Mouse (Mus musculus): Measurements from ENCODE around the gene Serpinb1c. TPM values are rescaled to one million over a fixed set of nuclear protein-coding genes. Genes with fewer than 3 reads are reported as not detected.
"Not testable (repeated sequence)": the region's sequence is repeated elsewhere in the genome, so short reads cannot be mapped to it uniquely, and the experiment has no call there.

The Serpinb1c gene
- under 1 TPM in 1 of 2 experiments, not detected in 1; 0.31 TPM for total RNA-seq (2021)
- long read RNA-seq, experiment 1: 0 reads
- long read RNA-seq, experiment 2: 0 reads

GRCm38 (mm10) chr13:32898111-32898510 lies at the start of gene Serpinb1c:
Serpinb1c (minus strand) TSS chr13:32898211.
- DNase-seq (ENCODE audit: low spot score in 2 of 2): no peak

GRCm38 (mm10) chr13:32939191-32939590 lies 41.2 kb upstream of the Serpinb1c start:
- DNase-seq (ENCODE audit: low spot score in 2 of 2): not testable (repeated sequence)

GRCm38 (mm10) chr13:32938275-32938674 lies 40.3 kb upstream of the Serpinb1c start:
- DNase-seq (ENCODE audit: low spot score in 2 of 2): not testable (repeated sequence)

GRCm38 (mm10) chr13:32934706-32935381 lies 36.8 kb upstream of the Serpinb1c start:
- no peak for DNase-seq (ENCODE audit: low spot score in 2 of 2)

- no peak for DNase-seq (ENCODE audit: low spot score in 2 of 2)
These were observed 31.2 kb upstream of the Serpinb1c start for GRCm38 (mm10) chr13:32929107-32929750.

GRCm38 (mm10) chr13:32927241-32927640 lies 29.2 kb upstream of the Serpinb1c start:
- no peak for DNase-seq (ENCODE audit: low spot score in 2 of 2)

GRCm38 (mm10) chr13:32926661-32927060 lies 28.6 kb upstream of the Serpinb1c start:
- no peak for DNase-seq (ENCODE audit: low spot score in 2 of 2)

GRCm38 (mm10) chr13:32924578-32925360 lies 26.8 kb upstream of the Serpinb1c start:
- no peak for DNase-seq (ENCODE audit: low spot score in 2 of 2)

GRCm38 (mm10) chr13:32922622-32923021 lies 24.6 kb upstream of the Serpinb1c start:
- DNase-seq (ENCODE audit: low spot score in 2 of 2): no peak

GRCm38 (mm10) chr13:32912770-32913380 lies 14.9 kb upstream of the Serpinb1c start:
- DNase-seq (ENCODE audit: low spot score in 2 of 2): no peak

GRCm38 (mm10) chr13:32908182-32908581 lies 10.2 kb upstream of the Serpinb1c start:
- DNase-seq (ENCODE audit: low spot score in 2 of 2): no peak

- peak; percentile 80 to 90 for DNase-seq (ENCODE audit: low spot score in 2 of 2)
These were observed 5.3 kb upstream of the Serpinb1c start for GRCm38 (mm10) chr13:32903211-32903873.

- DNase-seq (ENCODE audit: low spot score in 2 of 2): peak in 1 of 2 experiments; percentile 50
These were observed 4.5 kb upstream of the Serpinb1c start for GRCm38 (mm10) chr13:32902481-32903015.

GRCm38 (mm10) chr13:32900639-32901038 lies 2.6 kb upstream of the Serpinb1c start:
- DNase-seq (ENCODE audit: low spot score in 2 of 2): no peak

- DNase-seq (ENCODE audit: low spot score in 2 of 2): not testable (repeated sequence)
These were observed 1.1 kb upstream of the Serpinb1c start for GRCm38 (mm10) chr13:32899114-32899513.

- no peak for DNase-seq (ENCODE audit: low spot score in 2 of 2)
These were observed 1.1 kb downstream of the Serpinb1c start for GRCm38 (mm10) chr13:32896931-32897330.

- no peak for DNase-seq (ENCODE audit: low spot score in 2 of 2)
These were observed 13.3 kb downstream of the Serpinb1c start for GRCm38 (mm10) chr13:32884755-32885154.

- DNase-seq (ENCODE audit: low spot score in 2 of 2): no peak
These were observed 24.1 kb downstream of the Serpinb1c start for GRCm38 (mm10) chr13:32873862-32874261.

- no peak for DNase-seq (ENCODE audit: low spot score in 2 of 2)
These were observed 29.2 kb downstream of the Serpinb1c start for GRCm38 (mm10) chr13:32868843-32869242.

GRCm38 (mm10) chr13:32868233-32868632 lies 29.8 kb downstream of the Serpinb1c start:
- DNase-seq (ENCODE audit: low spot score in 2 of 2): not testable (repeated sequence)
